Mouse (Mus musculus): ENCODE measurements around the gene Cblc. TPM values are rescaled to one million over a fixed set of nuclear protein-coding genes. Genes with fewer than 3 reads are reported as not detected.

Gene Cblc
- polyA plus RNA-seq, 1 experiment, result not detected

GRCm38 (mm10) chr7:19755851-19756786 lies 40.5 kb downstream of the Cblc start:
- Histone ChIP-seq H3K4me1 (peaks cover 31% of the 10 kb centered on the region), H3K9me3 (peaks cover 7% of the 10 kb centered on the region), H3K27me3 (replicated peaks) (peaks cover 68% of the 10 kb centered on the region), H3K36me3 (replicated peaks; ENCODE audit: low read length) (no peaks in the 10 kb centered on the region), H3K4me3 (replicated peaks) (no peak overlapping the region)
- TF ChIP-seq GATA1 (IDR thresholded peaks at IDR 0.05; ENCODE audit: borderline replicate concordance, low read length) (no peak), FLI1 (IDR thresholded peaks at IDR 0.05; ENCODE audit: low read length) (no peak)

- H3K9me3 ChIP-seq, result peaks cover 7% of the 10 kb centered on the region
- H3K4me1 ChIP-seq, result peaks cover 42% of the 10 kb centered on the region
- H3K27me3 ChIP-seq (replicated peaks), result peaks cover 66% of the 10 kb centered on the region
- H3K36me3 ChIP-seq (replicated peaks; ENCODE audit: low read length), result no peaks in the 10 kb centered on the region
- H3K4me3 ChIP-seq (replicated peaks), result no peak overlapping the region
- no peak for TF ChIP-seq FLI1 (IDR thresholded peaks at IDR 0.05; ENCODE audit: low read length)
- no peak for TF ChIP-seq GATA1 (IDR thresholded peaks at IDR 0.05; ENCODE audit: borderline replicate concordance, low read length)
Measured at GRCm38 (mm10) chr7:19755008-19755407, 41.6 kb downstream of the Cblc start.

GRCm38 (mm10) chr7:19754065-19754464 lies 42.5 kb downstream of the Cblc start:
- TF ChIP-seq FLI1 (IDR thresholded peaks at IDR 0.05; ENCODE audit: low read length), result no peak
- TF ChIP-seq GATA1 (IDR thresholded peaks at IDR 0.05; ENCODE audit: borderline replicate concordance, low read length), result no peak
- H3K36me3 ChIP-seq (replicated peaks; ENCODE audit: low read length), result no peaks in the 10 kb centered on the region
- no peak overlapping the region for H3K4me3 ChIP-seq (replicated peaks)
- H3K4me1 ChIP-seq, result peaks cover 51% of the 10 kb centered on the region
- H3K27me3 ChIP-seq (replicated peaks), result peaks cover 65% of the 10 kb centered on the region
- H3K9me3 ChIP-seq, result peaks cover 7% of the 10 kb centered on the region

DNA sequence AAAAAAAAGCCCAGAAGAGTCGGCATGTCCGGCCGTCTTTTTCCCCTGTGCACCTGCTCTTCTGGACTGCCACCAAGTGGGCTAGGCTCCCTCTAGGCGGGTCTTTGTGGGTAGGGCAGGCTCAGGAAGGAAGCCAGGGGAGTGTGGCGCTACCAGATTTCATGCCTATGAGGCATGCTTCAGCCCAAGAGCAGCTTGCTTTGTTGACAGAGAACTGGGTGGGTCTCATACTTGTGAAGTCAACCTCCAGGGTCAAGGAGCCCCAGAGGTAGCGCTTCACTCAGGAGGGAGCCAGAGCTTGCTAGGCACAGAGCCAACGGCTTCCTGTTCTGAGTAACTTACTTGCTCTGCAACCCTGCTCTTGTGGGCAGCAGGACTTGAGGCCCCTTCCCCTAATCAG lies 43.0 kb downstream of the Cblc start:
- Histone ChIP-seq H3K4me3 (replicated peaks) (no peak overlapping the region), H3K36me3 (replicated peaks; ENCODE audit: low read length) (no peaks in the 10 kb centered on the region), H3K27me3 (replicated peaks) (peaks cover 65% of the 10 kb centered on the region), H3K4me1 (peaks cover 56% of the 10 kb centered on the region), H3K9me3 (peaks cover 7% of the 10 kb centered on the region)
- TF ChIP-seq FLI1 (IDR thresholded peaks at IDR 0.05; ENCODE audit: low read length) (no peak), GATA1 (IDR thresholded peaks at IDR 0.05; ENCODE audit: borderline replicate concordance, low read length) (no peak)

- TF ChIP-seq FLI1 (IDR thresholded peaks at IDR 0.05; ENCODE audit: low read length) (no peak), GATA1 (IDR thresholded peaks at IDR 0.05; ENCODE audit: borderline replicate concordance, low read length) (no peak)
- Histone ChIP-seq H3K27me3 (replicated peaks) (peaks cover 67% of the 10 kb centered on the region), H3K4me3 (replicated peaks) (no peak overlapping the region), H3K36me3 (replicated peaks; ENCODE audit: low read length) (no peaks in the 10 kb centered on the region), H3K9me3 (peaks cover 7% of the 10 kb centered on the region), H3K4me1 (peaks cover 63% of the 10 kb centered on the region)
Measured at GRCm38 (mm10) chr7:19752652-19753051, 44.0 kb downstream of the Cblc start.

DNA sequence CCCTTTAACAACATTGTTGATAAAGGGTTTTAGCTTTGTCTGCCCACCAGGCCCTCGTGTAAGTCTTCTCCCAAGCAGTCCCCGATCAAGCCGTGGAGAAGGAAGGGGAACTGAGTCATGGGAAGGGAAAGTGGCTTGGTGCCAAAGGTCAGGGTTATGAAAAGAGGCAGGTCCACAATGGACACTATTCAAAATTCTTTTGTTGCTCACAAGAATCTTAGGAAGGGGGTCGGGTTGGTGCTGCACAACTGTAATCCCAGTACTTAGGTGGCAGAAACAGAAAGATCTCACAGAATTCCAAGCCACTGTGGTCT lies 45.6 kb downstream of the Cblc start:
- Histone ChIP-seq H3K36me3 (replicated peaks; ENCODE audit: low read length) (no peaks in the 10 kb centered on the region), H3K4me1 (peaks cover 55% of the 10 kb centered on the region), H3K27me3 (replicated peaks) (peaks cover 71% of the 10 kb centered on the region), H3K4me3 (replicated peaks) (no peak overlapping the region), H3K9me3 (peaks cover 7% of the 10 kb centered on the region)
- no peak for TF ChIP-seq GATA1 (IDR thresholded peaks at IDR 0.05; ENCODE audit: borderline replicate concordance, low read length)

DNA sequence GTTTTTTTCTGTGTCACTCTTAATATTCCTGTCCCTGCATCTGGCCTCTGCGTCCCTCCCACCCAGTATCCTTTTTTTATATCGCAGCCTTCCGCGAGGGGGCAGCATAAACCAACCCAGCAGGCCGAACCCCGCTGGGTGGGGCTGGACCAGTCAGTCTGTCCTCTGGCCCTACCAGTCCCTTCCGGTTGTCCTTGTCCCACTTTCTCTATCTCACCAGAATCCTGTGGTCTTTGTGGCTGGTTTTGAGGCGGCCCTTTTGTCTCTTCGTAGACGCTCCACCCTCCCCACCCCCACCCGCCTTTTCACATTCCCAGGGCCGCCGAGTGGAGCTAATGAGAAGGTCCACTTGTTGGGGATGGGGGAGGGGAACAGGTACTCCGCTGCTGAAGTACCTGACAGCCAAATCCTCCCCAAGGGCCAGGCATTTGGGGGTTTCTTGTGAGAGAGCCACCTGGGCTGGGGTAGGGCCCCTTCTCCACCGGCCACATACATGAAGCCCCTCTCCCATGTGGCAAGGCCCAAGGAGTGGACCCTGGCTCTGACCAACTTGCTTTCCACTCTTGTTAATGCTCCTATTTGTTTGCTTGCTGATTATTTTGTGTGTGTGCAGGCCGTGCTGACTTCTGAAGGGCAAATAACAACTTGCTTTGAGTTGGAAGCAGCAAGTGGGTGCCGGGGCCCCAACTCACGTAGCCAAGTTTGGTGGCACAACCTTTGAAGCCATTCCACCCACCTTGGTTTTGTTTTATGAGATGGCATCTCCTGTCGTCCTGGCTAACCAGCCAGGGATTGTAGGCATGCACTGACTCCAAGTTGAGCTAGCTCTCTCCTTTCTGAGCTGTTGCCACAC lies 46.2 kb downstream of the Cblc start, which contains the start of gene Nectin2:
Gene Nectin2 (minus strand): TSS at position 267 of the 853 bp plus-strand sequence.
- Histone ChIP-seq H3K4me1 (peaks cover 49% of the 10 kb centered on the region), H3K4me3 (replicated peaks) (peak within 1 kb of the TSS; percentile 91), H3K27me3 (replicated peaks) (peaks cover 71% of the 10 kb centered on the region), H3K36me3 (replicated peaks; ENCODE audit: low read length) (no peaks in the 10 kb centered on the region), H3K9me3 (peaks cover 6% of the 10 kb centered on the region)
- TF ChIP-seq FLI1 (IDR thresholded peaks at IDR 0.05; ENCODE audit: low read length) (no peak), GATA1 (IDR thresholded peaks at IDR 0.05; ENCODE audit: borderline replicate concordance, low read length) (no peak)

DNA sequence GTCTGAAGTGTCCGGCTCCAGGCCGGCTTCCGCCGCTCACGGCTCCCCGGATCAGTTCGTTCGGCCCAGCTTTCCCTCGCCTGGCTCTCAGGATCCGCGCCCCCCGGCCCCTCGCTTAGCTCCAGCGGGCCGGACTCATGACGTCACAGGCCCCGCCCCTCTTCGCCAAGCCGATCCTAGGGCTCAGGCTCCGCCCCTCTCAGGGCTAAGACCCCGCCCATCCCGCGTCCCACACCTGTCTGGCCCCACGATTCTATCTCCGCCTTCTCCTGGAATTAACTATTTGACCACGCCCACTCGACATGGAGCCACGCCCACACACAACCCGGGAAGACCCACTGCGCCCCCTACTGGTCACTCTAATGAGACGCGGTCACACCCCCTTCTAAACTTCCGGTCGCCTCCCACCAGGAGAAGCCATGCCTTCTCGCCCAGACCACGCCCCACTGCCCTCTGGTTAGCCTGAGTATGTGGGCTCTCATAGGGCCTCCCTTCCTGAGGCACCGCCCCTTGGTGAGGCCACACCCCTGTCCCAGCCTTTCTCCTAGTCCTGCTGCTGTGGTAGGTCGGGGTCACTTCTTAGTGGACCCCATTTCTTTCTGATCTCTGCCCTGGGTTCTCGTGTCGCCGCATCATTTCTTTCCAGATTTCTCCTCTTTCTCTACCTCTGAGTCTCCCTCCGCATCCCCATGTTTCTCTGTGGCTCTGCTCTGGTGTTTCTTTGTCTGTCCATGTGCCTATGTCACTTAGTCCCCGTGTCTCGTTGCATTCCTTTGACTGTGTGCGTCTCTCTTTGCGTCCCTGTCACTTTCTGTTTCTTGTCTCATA lies 47.0 kb downstream of the Cblc start:
- H3K4me3 ChIP-seq (replicated peaks), result peak overlapping the region; percentile 91
- H3K36me3 ChIP-seq (replicated peaks; ENCODE audit: low read length), result no peaks in the 10 kb centered on the region
- H3K27me3 ChIP-seq (replicated peaks), result peaks cover 74% of the 10 kb centered on the region
- H3K4me1 ChIP-seq, result peaks cover 49% of the 10 kb centered on the region
- no peak for TF ChIP-seq GATA1 (IDR thresholded peaks at IDR 0.05; ENCODE audit: borderline replicate concordance, low read length)
- TF ChIP-seq FLI1 (IDR thresholded peaks at IDR 0.05; ENCODE audit: low read length), result no peak
- H3K9me3 ChIP-seq, result no peaks in the 10 kb centered on the region

Measured in megakaryocyte, embryonic 14.5 days (primary cell).